Mouse (Mus musculus) E14TG2a.4 (cell line): Measurements from ENCODE around the gene Auts2.

Source experiments
- CTCF ChIP-seq: conservative IDR thresholded peaks from 2 replicates; pipeline ENCODE4 v1.5.1; 2014; ENCODE audit warnings: low read length
- NANOG ChIP-seq: IDR thresholded peaks from 2 replicates; pipeline ENCODE4 v1.6.1; 2014; ENCODE audit warnings: borderline replicate concordance, low read length, mixed read lengths

DNA sequence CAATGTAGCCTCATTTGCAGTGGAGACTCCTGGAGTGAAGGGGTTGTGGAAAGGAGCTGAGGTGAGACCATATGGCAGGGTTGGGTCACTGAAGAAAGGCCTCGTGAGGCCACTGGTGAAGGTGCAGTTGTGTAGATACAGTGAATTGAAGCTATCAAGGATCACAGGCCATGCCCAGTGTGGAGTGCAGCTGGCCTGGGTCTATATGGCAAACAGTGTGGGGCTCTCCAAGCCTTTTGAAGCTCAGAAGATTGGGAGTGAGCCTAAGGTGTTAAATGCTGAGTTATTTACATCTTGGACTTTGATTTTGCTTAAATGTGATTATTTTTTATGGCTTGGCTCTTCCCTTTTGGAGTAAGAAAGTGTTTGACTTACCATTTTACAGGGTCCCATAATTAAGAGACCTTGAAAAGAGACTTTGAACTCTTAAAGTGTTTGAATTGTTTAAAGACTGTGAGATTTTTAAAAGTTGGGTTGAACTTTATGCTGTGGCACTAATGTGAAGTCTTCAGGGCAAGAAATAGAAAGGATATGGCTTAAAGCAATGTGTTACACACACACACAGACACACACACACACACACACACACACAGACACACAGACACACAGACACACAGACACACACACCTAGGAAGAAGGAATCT lies 1127.1 kb downstream of the Auts2 start:
- TF ChIP-seq CTCF (no peak), NANOG (no peak)
